Mouse (Mus musculus) forebrain, embryonic 15.5 days (tissue): ENCODE results near the gene Mtx2. TPM values are rescaled to one million over a fixed set of nuclear protein-coding genes. Genes with fewer than 3 reads are reported as not detected.

Experiments
- ATAC-seq: fragments of 200-750 bp; cut with Nextera tagmentation; replicated peaks from 2 replicates; pipeline ENCODE4 v1.8.0; 2017; ENCODE audit warnings: mild to moderate bottlenecking, moderate TSS enrichment, moderate library complexity
- H3K27ac ChIP-seq: fragments of 300-500 bp; sonication (generic); replicated peaks from 2 replicates; pipeline ENCODE4 v1.5.1; 2015; ENCODE audit warnings: mild to moderate bottlenecking, inconsistent platforms
- H3K27me3 ChIP-seq: fragments of 300-500 bp; sonication (generic); 2 replicates; pipeline ENCODE4 v1.6.1; 2015; ENCODE audit warnings: inconsistent platforms
- H3K36me3 ChIP-seq: fragments of 300-500 bp; sonication (generic); 2 replicates; pipeline ENCODE4 v1.6.1; 2015; ENCODE audit warnings: mild to moderate bottlenecking, inconsistent platforms
- H3K4me1 ChIP-seq: fragments of 300-500 bp; sonication (generic); 2 replicates; pipeline ENCODE4 v1.6.1; 2015; ENCODE audit warnings: inconsistent platforms
- H3K4me2 ChIP-seq: fragments of 300-500 bp; sonication (generic); replicated peaks from 2 replicates; pipeline ENCODE4 v1.6.1; 2015; ENCODE audit warnings: mild to moderate bottlenecking, inconsistent platforms
- H3K4me3 ChIP-seq: fragments of 300-500 bp; sonication (generic); 2 replicates; pipeline ENCODE4 v1.5.1; 2015; ENCODE audit warnings: mild to moderate bottlenecking, inconsistent platforms
- H3K9ac ChIP-seq: fragments of 300-500 bp; sonication (generic); replicated peaks from 2 replicates; pipeline ENCODE4 v1.6.1; 2015; ENCODE audit warnings: mild to moderate bottlenecking, inconsistent platforms
- H3K9me3 ChIP-seq: fragments of 300-500 bp; sonication (generic); 2 replicates; pipeline ENCODE4 v1.6.1; 2016; ENCODE audit warnings: inconsistent platforms
- WGBS: fragments of 180-500 bp; shearing (Covaris S2); methylation state at CpG from one replicate; pipeline ENCODE4 v1.1.7; 2015; ENCODE audit warnings: mixed read lengths; 5-methylcytosine and 5-hydroxymethylcytosine counted together
- polyA plus RNA-seq: library from polyadenylated mRNA; unstranded; fragments of >200 nt; fragmentation: Nextera tagmentation; extraction: Ambion mirVana; gene quantifications from 2 replicates; pipeline ENCODE4 v1.2.1, GENCODE M21; 2015

The Mtx2 gene
- polyA plus RNA-seq, 1 experiment from 2014 or later, result 133 TPM

DNA sequence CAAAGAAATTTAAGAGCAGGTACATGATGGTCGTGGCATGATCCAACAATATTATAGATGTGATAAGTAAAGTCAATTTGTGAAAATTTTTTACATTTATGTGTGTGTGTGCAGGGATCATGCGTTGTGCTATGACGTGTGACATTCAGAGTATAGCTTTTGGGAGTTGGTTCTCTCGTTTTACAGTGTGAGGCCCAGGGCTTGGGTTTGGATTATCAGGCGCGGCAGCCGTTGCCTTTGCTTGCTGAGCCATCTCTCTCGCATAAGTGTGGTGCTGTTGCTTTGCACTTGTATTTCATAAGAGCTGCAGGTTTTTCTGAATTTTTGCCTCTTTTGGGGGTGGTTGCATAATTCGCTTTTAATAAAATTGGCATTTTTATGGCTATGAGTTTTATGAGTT is 48.4 kb downstream of the Mtx2 start:
- no peak overlapping the region for H3K9ac ChIP-seq
- ATAC-seq, result no peak
- H3K27ac ChIP-seq, result no peak overlapping the region
- no peak overlapping the region for H3K4me3 ChIP-seq
- H3K36me3 ChIP-seq, result peaks cover 14% of the 10 kb centered on the region
- no peaks in the 10 kb centered on the region for H3K4me1 ChIP-seq
- no peaks in the 10 kb centered on the region for H3K27me3 ChIP-seq
- 91% methylated on average over 9 of the region's 9 CpGs for WGBS
- H3K4me2 ChIP-seq, result no peak overlapping the region
- no peaks in the 10 kb centered on the region for H3K9me3 ChIP-seq

DNA sequence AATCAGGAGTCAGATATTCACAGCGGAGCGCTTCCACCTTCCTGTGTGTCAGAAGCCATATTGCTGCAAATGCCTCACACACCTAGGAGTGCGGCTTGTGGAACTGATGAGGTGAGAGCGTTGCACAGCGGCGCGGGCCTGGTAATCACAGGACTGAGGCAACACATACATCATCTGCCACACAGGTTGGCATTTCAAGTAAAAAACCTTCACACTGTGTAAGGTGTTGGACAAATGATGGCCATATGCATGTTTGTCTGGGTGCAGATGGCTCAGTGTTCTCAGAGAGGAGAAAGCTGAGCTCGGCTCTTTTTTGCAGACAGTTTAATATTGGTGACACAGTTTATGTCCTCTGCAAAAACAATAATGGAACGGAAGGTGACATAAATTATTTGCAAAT is 58.8 kb downstream of the Mtx2 start:
- H3K4me1 ChIP-seq, result peaks cover 13% of the 10 kb centered on the region; the same call in 1 of the 2 replicates
- no peak overlapping the region for H3K9ac ChIP-seq
- no peak overlapping the region for H3K4me2 ChIP-seq
- H3K36me3 ChIP-seq, result no peaks in the 10 kb centered on the region
- 72% methylated on average over 9 of the region's 9 CpGs for WGBS
- H3K27ac ChIP-seq, result peak overlapping the region; percentile 35
- ATAC-seq, result peak; percentile 57; the same call in 1 of the 2 replicates
- no peak overlapping the region for H3K4me3 ChIP-seq
- no peaks in the 10 kb centered on the region for H3K27me3 ChIP-seq
- H3K9me3 ChIP-seq, result no peaks in the 10 kb centered on the region

DNA sequence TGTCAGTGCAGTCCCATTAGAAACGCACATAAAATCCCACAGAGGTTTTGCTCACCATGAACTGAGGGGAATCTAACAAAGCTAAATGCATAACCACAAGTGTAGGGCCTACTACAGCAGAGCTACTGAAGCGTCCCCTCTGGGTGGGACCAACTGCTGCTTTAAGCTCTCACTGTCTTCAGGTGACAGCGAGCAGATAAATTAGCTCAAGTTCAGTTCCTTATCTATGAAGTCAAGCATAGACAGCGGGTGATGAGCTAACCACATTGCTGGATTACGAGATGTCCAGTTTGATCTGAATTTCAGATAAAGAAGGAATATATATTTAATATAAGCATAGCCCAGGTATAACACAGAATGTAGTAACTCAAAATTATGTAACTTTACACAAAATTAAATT is 66.3 kb downstream of the Mtx2 start:
- Histone ChIP-seq H3K9me3 (no peaks in the 10 kb centered on the region), H3K4me3 (no peak overlapping the region), H3K27me3 (no peaks in the 10 kb centered on the region), H3K9ac (no peak overlapping the region), H3K4me2 (no peak overlapping the region), H3K27ac (no peak overlapping the region), H3K4me1 (no peaks in the 10 kb centered on the region), H3K36me3 (no peaks in the 10 kb centered on the region)
- WGBS, result 85% methylated on average over 5 of the region's 5 CpGs
- ATAC-seq, result no peak

DNA sequence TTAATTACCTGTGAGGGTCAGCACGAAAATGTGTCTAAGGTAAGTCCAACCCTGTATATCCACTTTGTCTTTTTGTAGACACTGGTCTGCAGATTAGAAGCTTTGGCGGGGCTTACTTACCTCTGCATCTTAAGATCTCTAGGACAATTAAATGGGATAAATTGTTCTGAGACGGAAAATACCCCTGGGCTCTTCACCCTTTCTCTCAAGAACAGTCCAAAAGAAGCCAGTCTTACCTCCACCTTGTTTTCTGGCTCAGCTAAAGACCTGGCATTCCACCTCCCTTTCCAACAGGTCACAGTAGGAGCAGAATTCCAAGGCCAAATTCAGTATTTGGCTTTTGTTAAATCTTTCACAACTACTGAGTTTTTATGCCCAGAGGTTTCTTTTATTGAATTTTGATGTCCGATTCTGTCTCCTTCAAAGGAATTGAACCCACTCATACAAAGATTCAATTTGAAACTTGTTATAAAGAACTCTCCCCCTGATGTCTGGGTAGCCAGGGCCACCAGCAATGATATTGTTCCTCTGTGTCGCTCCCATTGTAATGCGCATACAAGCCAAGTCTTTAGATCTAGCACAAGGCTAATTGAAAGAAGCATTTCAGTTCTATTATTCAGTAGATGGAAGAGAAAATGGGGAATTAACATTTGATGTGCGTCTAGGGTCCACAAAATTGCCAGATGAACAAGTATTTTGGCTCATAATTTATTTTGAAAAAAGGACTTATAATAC is 67.4 kb downstream of the Mtx2 start:
- Histone ChIP-seq H3K4me3 (no peak overlapping the region), H3K9ac (no peak overlapping the region), H3K36me3 (no peaks in the 10 kb centered on the region), H3K27ac (no peak overlapping the region), H3K4me2 (no peak overlapping the region), H3K27me3 (no peaks in the 10 kb centered on the region), H3K9me3 (no peaks in the 10 kb centered on the region), H3K4me1 (no peaks in the 10 kb centered on the region)
- ATAC-seq, result no peak
- 45% methylated on average over 7 of the region's 7 CpGs for WGBS

DNA sequence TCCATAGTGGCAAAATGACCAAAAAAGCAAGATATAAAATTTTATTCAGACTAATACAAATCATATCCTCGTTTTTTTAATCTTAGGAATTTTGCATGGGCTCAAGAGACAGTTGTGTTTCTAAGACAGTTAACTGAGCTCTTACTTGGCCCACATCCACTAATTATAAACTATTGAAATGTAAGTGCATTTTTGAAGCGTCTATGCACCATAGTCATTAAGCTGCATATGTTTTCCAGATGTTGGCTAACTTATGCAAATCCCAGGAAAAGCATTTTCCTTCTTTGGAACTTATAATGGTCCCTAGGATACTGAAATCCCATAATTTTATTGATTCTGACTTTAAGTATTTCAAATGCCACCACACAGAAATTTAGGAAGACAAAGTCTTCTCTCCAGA is 68.5 kb downstream of the Mtx2 start:
- 65% methylated on average over 2 of the region's 2 CpGs for WGBS
- Histone ChIP-seq H3K27ac (no peak overlapping the region), H3K27me3 (no peaks in the 10 kb centered on the region), H3K9ac (no peak overlapping the region), H3K4me3 (no peak overlapping the region), H3K4me1 (no peaks in the 10 kb centered on the region), H3K4me2 (no peak overlapping the region), H3K9me3 (no peaks in the 10 kb centered on the region), H3K36me3 (no peaks in the 10 kb centered on the region)
- no peak for ATAC-seq

DNA sequence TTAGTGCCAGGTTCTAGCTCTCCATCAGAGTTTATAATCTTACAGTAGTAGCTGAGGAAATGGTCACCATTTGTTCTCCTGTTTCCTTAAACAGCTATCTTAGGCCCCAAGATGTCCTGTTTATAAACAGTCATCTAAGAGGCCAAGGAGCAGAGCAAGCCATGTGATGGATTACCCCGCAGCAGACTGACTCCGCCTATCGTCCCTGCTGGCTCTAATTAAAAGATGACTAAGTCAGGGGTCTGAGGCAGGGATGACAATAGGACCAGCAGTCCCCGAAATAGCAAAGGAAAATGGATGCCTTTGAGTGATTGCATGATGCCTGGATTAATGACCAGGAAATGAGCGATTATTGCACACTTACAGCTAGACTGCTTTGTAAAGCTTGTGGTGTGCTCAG is 74.4 kb downstream of the Mtx2 start:
- 13% methylated on average over 5 of the region's 5 CpGs for WGBS
- H3K4me1 ChIP-seq, result no peaks in the 10 kb centered on the region
- ATAC-seq, result no peak
- no peaks in the 10 kb centered on the region for H3K9me3 ChIP-seq
- H3K4me2 ChIP-seq, result no peak overlapping the region
- no peak overlapping the region for H3K9ac ChIP-seq
- H3K27ac ChIP-seq, result no peak overlapping the region
- no peaks in the 10 kb centered on the region for H3K27me3 ChIP-seq
- no peaks in the 10 kb centered on the region for H3K36me3 ChIP-seq
- no peak overlapping the region for H3K4me3 ChIP-seq

DNA sequence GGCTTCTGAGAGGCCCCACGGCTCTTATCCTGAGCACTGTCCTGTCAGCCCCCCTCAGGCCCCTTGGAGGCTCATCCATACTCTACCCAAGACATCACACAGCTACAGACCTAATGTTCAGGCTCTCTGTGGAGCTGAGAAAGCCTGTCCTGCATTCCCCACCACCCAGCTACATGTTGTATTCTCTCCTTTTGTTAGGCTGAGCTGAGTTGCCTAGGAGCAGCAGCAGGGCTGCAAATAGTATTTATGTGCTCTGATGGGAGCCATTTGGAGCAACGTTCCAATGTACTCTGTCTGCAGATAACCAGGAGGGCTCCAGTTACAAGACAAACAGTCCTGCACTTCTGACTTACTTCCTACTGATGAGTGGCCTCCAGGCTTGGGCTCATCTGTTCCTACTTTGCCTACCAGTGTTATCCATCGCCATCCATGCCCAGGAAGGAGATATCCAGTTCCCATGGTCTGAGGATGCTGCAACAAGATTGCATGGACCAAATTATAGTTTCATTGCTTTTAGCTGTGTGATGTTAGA is 76.2 kb downstream of the Mtx2 start:
- ATAC-seq, result no peak
- Histone ChIP-seq H3K36me3 (no peaks in the 10 kb centered on the region), H3K27ac (no peak overlapping the region), H3K27me3 (no peaks in the 10 kb centered on the region), H3K9me3 (no peaks in the 10 kb centered on the region), H3K9ac (no peak overlapping the region), H3K4me2 (no peak overlapping the region), H3K4me3 (no peak overlapping the region), H3K4me1 (no peaks in the 10 kb centered on the region)
- WGBS, result 75% methylated on average over 3 of the region's 3 CpGs

DNA sequence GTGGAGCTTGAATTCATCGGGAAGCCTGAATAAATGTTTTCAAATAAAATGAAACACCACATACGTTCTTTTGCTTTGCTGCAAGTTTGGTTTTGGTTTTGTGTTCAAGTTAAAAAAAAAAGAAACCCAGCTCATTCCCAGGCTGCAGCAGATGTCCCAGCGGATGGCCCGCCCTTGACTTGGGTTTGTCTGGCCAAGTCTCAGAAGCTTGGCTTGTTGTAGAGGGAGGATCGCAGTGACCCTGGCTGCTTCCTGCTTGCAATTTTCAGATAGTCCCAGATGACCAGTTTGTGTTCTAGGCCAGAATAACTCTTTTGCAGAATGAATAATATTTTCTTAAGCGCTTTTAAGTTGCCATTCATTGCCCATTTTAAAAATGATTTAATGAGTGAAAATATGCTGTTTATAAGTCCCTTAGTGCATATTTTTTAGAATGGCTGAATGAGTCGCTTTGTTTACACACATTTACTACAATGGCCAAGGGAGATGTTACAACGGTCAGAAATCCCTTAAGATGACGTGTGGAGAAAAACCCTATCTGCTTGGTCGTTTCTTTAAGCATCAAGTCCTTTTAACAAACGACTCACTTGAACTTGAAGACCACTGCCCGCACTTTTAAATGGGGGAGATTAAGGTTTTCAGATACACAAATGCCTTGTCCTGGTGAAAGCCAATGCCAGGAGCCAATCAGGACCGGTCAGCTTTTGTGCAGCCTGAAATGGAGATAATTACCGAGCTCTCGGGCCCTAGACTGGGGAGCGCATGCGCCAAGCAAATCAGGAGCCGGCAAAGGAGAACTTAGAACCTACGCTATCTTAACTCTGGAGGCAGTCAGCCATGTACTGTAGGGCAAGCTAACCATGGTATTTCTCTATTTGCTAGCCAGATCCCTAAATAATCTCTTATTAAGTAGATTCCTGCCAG is 82.0 kb downstream of the Mtx2 start:
- Histone ChIP-seq H3K9me3 (no peaks in the 10 kb centered on the region), H3K27ac (no peak overlapping the region), H3K27me3 (no peaks in the 10 kb centered on the region), H3K4me2 (0 out of 2 replicates have a peak overlapping the region, but pooled peaks have one; percentile 2), H3K4me3 (no peak overlapping the region), H3K4me1 (peaks cover 2% of the 10 kb centered on the region; the same call in 1 of the 2 replicates), H3K36me3 (no peaks in the 10 kb centered on the region), H3K9ac (no peak overlapping the region)
- no peak for ATAC-seq
- WGBS, result 47% methylated on average over 19 of the region's 19 CpGs

DNA sequence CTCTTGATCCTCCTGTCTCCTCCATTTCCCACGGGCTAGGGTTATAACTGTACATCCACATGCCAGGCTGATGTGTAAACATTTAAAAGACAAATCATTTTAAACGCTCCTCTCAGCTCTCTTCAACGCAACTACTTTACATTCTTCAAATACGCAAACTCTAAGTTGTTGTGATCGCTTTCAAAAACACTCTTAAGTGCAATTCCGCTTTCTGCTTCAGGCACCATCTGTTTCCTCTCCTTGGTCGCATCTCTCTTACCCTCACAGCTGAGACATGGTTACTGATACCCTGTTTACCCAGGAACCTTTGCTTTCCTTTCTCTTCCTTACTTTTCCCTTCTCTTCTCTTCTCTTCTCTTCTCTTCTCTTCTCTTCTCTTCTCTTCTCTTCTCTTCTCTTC is 86.4 kb downstream of the Mtx2 start:
- Histone ChIP-seq H3K9me3 (no peaks in the 10 kb centered on the region), H3K4me3 (no peak overlapping the region), H3K27ac (no peak overlapping the region), H3K9ac (no peak overlapping the region), H3K4me1 (peaks cover 2% of the 10 kb centered on the region; the same call in 1 of the 2 replicates), H3K36me3 (no peaks in the 10 kb centered on the region), H3K4me2 (no peak overlapping the region), H3K27me3 (no peaks in the 10 kb centered on the region)
- WGBS, result 80% methylated on average over 7 of the region's 7 CpGs
- ATAC-seq, result no peak

DNA sequence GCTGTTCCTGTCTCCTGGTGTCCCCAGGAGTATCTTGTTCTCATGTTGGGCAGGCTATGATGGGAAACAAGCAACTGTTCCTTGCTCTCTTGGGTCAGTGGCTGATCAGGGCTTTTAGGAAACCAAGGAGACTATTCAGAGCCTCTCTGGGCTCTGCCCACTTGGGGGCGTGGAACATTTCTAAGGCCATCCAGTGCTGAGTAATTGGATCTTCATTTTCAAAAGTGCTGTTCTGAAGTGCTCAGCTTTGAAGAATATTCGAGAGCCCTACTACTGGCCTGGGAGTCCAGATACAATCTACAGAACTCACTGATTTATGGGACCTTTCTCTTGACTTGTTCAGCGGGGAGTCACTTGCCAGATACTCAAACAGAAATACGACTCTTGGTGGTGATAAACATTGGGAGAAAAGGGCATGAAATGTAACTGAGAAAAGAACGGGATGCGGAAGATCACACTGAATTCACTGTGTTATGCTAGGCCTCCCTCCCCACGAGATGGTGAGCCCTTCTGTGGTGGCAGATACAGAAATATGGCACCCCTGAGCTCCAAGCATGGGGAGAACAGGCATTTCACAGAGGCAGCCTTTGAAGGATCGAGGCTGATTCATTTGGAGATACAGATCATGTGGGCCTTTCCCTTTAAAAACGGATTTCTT is 92.4 kb downstream of the Mtx2 start:
- WGBS, result 73% methylated on average over 9 of the region's 9 CpGs
- no peak overlapping the region for H3K27ac ChIP-seq
- no peak overlapping the region for H3K4me3 ChIP-seq
- H3K4me1 ChIP-seq, result no peaks in the 10 kb centered on the region
- no peaks in the 10 kb centered on the region for H3K27me3 ChIP-seq
- no peak overlapping the region for H3K4me2 ChIP-seq
- H3K9me3 ChIP-seq, result no peaks in the 10 kb centered on the region
- H3K36me3 ChIP-seq, result no peaks in the 10 kb centered on the region
- H3K9ac ChIP-seq, result no peak overlapping the region
- ATAC-seq, result no peak

DNA sequence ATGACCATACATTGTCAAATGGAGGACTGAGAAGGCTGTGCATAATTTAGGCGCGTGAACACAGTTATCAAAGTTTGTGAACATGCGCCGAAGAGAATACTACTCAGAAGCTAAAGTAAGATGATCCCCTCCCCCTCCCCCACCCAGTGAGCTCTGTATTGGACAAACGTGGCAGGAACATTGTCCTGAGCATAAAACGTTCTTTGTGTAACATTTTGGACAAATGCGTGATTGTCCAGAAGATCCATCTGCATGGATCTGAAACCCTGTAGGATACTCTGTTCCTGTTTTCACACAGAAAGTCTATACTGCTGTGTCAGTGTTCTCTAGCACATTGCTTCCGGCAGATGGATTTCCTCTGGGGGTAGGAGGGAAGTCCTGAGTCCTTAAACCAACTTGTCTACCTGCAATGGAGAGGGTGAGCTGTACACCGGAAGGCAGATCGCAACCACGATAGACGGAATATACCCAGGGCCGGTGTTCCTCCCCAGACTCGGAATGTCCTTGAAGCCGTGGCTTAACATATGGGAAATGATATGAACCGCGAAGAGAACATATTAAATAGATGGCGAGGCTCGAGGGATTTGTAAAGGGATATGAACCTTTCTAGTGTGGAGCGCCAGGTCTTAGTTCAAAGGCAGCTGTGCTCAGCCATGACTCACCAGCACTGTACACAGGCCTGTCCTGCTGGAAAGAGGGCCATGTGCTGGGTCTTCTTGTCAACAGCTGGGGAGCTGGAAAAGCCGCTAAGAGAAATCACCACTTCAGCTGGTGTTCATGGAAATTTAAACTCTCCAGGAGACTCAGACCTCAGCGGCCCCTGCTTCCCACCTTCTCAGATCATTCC is 100.6 kb downstream of the Mtx2 start:
- no peak overlapping the region for H3K4me3 ChIP-seq
- no peak overlapping the region for H3K27ac ChIP-seq
- H3K9me3 ChIP-seq, result no peaks in the 10 kb centered on the region
- no peak overlapping the region for H3K9ac ChIP-seq
- H3K4me2 ChIP-seq, result no peak overlapping the region
- no peaks in the 10 kb centered on the region for H3K27me3 ChIP-seq
- WGBS, result 89% methylated on average over 22 of the region's 22 CpGs
- ATAC-seq, result no peak
- H3K4me1 ChIP-seq, result no peaks in the 10 kb centered on the region
- no peaks in the 10 kb centered on the region for H3K36me3 ChIP-seq
